Mouse (Mus musculus) thymus, postnatal 4 days (tissue): ENCODE results near the gene Nat10.

Source experiments
- DNase-seq: peaks from one replicate; pipeline ENCODE4 v3.0.0; 2021

Gene Nat10

DNA sequence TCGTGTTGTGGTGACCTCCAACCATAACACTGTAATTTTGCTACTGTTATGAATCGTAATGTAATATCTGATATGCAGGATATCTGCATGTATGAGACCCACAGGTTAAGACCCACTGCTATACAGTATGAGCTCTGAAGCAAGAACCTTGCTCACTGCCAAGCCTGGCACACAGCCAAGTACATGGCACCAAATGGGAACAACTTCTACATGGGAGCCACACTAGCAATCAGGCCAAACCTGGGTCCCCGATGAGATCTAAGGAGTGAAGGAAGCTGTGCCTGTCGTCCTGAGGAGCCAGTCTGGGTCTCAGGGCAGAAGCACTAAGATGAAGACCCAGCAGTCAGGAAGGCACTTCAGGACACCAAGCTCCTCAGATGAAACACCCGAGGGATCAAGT lies 15.6 kb downstream of the Nat10 start:
- no peak for DNase-seq

DNA sequence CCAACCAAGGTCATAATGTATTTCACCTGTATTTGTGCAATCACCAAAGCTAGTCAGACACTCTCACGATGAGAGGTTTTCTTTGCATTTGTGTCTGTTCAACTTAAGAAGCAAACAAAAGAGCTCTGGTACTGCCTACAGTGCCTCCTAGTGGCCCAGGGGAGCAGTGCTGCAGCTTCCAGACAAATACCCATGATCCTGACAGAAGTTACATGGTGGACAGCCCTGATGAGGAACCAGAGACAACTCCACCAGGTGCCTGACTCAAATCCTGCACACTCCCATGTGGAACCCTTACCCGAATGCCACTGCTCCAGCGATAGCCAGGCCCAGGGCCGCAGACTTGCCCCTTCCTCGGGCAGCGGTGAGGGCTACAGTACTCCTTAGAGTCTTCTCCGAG lies 17.1 kb downstream of the Nat10 start:
- peak; percentile 88 for DNase-seq

DNA sequence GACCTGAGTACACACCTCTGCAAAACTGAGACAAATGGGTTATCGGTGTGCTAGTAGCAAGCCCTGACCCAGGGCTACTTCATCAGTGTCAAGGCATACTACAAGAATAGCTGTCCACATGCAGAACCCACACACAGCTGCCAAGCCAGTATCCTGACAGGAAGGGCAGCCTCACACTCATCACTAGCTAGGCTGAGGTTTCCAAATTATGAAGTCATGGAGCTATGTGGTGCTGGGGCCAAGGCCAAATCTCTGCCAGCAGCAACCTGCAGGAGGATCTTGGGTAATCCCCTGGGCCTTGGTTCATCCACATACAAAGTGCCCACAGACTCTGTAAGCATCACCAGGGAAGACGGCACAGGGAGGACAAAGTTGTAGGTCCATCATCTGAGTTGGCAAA lies 17.5 kb downstream of the Nat10 start:
- DNase-seq, result no peak

DNA sequence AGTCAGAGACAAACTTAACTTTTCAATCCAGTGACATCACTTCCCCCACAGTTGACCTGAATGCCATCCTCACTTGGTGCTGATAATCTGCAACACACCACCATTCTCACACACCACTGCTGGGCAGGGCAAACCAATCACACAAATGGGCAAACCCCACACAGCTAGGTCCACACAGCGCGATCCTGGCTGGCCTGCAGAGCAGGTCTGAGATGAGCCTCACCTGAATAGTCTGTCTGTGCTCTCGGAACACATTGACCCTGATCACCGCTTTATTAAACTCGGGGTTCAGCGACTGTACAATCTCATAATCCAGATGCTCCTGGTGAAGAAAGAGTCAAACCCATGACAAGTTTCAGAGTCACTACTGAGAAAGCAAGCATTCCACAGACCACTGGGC lies 18.2 kb downstream of the Nat10 start:
- DNase-seq, result no peak

DNA sequence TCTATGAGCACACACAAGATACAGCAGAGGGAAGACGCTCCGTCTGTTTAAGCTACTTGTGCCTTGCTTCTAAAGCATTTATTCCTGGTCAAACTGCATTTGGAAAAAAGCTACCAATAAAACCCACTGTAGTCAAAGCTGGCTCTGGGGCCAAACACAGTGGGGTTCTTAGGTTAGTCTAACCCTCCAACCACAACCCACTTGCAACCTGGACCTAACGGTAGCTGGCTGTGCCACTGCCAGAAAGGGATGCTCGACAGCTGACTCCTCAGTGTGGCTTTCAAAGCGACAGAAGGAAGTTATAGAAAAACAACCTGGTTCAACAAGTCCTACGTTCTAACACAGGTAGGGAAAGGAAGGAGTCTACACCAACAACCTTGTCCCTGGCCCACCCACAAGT lies 29.6 kb downstream of the Nat10 start:
- DNase-seq, result no peak

DNA sequence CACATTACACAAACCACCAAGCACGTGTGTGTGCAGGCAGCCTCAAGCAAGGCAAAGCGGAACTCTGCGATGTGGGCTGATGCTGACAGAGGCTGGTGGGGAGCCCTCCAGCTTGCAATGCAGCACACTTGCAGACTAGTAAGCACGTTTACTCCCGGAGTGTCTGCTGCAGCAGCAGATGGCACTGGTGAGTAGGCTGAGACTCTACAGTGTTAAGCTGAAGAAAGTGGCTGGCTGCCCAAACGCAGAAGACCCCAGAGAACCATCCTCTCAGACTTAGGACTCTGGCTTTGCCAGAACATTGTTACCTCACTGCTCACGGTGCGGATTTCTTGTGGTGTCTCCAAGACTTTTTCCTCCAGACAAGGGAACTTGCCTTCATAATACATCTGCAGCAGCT lies 30.1 kb downstream of the Nat10 start:
- DNase-seq, result no peak

DNA sequence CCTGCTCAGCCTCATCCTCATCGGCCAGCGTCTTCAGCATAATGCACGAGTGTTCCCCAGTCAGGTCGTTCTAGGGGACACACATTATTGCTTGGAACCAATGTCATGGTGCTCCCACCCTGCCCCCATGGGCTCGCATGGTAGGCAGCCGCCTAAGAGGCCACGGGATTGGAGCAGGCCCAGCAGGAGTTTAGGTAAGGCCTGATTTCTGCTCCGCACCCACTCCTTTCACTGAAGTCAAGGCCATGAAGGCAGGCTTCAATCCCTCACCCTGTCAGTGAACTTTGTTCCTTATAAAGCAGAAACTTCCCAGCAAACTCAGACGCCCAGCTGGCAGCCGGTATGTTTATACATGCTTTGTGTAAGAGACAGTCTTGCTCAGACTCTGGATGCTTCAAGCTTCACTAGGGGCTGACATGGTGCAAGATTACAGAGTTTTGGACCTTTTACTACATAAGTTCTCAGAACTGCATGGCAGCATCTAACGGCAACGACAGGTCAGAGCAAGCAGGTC lies 33.0 kb downstream of the Nat10 start:
- no peak for DNase-seq

- DNase-seq, result no peak
Measured at GRCm38 (mm10) chr2:103724521-103724920, 36.5 kb downstream of the Nat10 start.

- no peak for DNase-seq
Measured at GRCm38 (mm10) chr2:103719292-103719646, 41.8 kb downstream of the Nat10 start.

GRCm38 (mm10) chr2:103718594-103719291 lies 42.3 kb downstream of the Nat10 start:
- peak; percentile 86 for DNase-seq

- DNase-seq, result no peak
Measured at GRCm38 (mm10) chr2:103714412-103714811, 46.7 kb downstream of the Nat10 start.

GRCm38 (mm10) chr2:103713831-103714230 lies 47.2 kb downstream of the Nat10 start:
- DNase-seq, result no peak

GRCm38 (mm10) chr2:103710849-103711248 lies 50.2 kb downstream of the Nat10 start:
- DNase-seq, result no peak

DNA sequence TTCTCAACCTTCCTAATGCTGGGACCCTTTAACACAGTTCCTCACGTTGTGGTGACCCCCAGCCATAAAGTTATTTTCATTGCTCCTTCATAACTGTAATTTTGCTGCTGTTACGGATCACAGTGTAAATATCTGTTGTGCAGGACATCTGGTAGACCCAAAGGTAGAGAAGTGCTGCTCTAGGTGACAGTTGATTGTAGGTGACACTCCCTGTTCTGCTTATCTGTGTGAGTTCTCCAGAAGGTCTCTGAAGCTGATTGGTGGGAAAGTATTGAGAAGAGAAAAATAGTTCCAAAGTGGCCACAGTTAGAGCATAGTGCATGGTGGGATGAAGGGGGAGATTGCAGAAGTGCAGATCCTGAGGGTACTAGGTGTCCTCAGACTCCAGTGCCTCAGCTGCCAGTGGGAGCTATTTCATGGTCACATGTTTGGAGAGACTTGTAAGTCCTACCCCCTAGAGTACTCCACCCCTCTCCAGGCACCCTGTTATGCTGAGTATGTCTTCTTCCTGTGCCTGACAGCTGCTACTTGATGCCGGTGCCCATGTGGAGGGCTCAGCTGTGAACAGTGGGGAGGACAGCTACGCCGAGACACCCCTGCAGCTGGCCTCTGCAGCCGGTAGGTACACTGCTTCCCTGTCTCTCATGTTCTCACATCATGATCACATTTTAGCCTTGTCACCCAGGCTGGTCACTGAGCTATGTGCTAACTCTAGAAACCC lies 53.9 kb downstream of the Nat10 start:
- peak; percentile 26 for DNase-seq

GRCm38 (mm10) chr2:103706226-103706625 lies 54.8 kb downstream of the Nat10 start:
- no peak for DNase-seq

- no peak for DNase-seq
Measured at GRCm38 (mm10) chr2:103705826-103706225, 55.2 kb downstream of the Nat10 start.

- DNase-seq, result no peak
Measured at GRCm38 (mm10) chr2:103703865-103704264, 57.2 kb downstream of the Nat10 start.

DNA sequence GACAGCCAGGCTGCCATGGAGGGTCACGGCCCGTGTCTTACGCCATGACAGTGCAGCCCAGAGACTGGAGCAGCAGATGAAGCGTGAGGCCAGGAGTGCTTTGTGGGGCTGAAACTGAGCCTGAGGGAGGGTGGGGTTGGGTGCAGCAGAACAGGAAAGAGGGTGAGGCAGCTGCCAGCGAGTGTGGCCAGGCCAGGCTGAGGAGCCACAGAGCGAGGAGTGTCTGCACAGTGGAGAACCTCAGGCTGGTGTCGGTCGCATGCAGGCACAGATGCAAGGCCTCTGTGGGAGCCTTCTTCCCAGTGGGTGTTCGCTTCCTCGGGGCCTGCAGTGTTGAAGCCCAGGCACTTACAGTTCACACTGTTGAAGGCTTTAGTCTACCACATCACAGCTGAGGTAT lies 57.7 kb downstream of the Nat10 start:
- peak; percentile 53 for DNase-seq

- peak; percentile 56 for DNase-seq
Measured at GRCm38 (mm10) chr2:103700514-103700913, 60.6 kb downstream of the Nat10 start.

GRCm38 (mm10) chr2:103696177-103696576 lies 64.9 kb downstream of the Nat10 start:
- no peak for DNase-seq

DNA sequence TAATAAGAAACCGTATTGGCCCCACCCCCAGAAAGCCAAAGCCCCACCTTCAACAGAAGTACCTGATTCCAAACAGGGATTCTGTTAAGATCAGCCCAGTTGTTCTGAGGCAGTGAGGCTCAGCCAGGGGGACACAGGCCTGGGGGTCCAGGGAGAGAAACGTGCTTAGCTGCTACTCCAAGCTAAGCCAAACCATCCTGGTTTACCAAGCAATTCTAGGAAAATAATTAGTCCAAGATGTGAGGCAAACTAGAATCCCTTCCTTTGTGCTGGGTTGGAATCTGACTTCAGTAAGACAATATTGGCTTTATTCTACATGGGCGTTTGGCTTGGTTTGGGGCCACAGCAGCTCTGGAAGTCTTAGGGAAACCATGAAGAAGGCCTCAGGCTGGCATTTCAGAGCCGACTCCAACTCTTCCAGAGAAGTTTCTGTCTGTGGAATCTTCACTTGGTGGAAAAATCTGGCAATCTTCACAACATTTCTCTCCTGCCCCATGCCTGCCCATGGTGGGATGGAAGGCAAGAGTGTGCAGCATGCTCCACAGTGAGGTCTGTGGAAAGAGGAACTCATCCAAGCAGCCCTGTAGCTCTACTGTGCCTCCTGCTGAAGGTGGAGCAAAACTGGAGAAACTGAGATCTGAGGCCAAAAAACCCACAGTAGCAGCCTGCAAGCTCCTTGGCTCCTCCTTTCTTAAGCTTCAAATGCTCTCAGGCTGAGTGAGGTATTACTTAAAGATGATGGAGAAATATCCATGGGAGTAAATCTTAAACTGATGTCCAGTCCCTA lies 66.1 kb downstream of the Nat10 start:
- DNase-seq, result no peak

- DNase-seq, result no peak
Measured at GRCm38 (mm10) chr2:103692810-103693209, 68.3 kb downstream of the Nat10 start.

DNA sequence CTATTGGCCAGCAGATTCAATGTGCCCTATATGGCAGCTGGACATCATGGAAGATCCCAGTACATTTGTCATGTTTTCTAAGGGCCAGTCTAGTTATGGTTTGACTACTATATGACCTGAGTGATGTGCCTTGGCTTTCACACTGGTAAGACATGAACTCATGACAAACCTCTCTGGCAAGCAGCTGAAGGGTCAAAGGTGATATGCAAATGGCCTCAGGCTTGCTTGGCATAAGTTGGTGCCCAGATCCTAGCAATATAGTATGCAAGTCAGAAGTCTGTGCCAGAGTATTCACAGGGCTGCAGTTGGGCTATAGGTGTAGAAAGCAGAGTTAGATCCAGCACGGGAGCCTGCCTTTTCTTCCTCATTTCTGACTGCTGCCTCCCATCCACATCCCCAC lies 69.8 kb downstream of the Nat10 start:
- DNase-seq, result no peak

GRCm38 (mm10) chr2:103690828-103691227 lies 70.2 kb downstream of the Nat10 start:
- no peak for DNase-seq
